Mouse (Mus musculus): ENCODE measurements around the gene Dnaaf1.

DNA sequence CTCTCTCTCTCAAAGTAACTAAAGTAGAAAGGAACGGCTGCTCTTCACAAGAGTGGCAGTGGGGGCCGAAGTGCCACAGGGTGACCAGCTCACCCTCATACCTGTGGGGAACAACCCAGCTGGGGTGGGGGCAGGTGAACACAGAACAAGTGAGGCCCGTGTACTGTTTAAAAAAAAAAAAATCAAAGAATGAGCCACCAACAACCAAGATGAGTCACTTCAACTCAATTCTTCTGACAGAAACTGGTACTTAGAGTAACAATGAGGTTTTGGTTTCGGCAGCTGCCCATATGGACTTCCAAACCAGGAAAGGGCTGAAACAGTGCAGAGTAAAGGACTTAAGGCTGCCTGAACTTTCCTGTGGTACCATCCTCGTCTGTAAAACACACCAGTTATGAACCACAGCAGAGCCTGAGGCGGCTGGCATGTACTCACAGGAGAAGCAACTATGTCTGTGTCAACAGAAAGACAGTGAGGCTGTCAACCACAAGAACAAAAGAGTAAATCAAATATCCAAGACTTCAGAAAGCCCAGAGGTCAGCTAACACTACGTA lies 26.4 kb upstream of the Dnaaf1 start:
- no peak for TF ChIP-seq POLR2A (IDR thresholded peaks at IDR 0.05; ENCODE audit: insufficient read depth, low read depth, low read length)
- no peak for TF ChIP-seq CTCF (IDR thresholded peaks at IDR 0.05; ENCODE audit: insufficient read depth, low read depth, low read length)
